17 mouse cellular contexts compared by ENCODE assay signal in genomic region chr19:24615762-24616310, GRCm38 (mm10). TPM values are rescaled to one million over a fixed set of nuclear protein-coding genes. Genes with fewer than 3 reads are reported as not detected.
DNase-seq lines count a peak whose midpoint lies in the region.
"Had no signal": no experiment of that assay in that cellular context is flagged by ENCODE, and none has a peak within 500 bp of the region (broad histone marks: within the 10 kb centered on the region; RNA-seq: fewer than 3 reads in every experiment).

No protein-coding gene starts in this region.

- peak; percentile 14 to 17 for DNase-seq in heart, adult 18-20 months
- no peak for DNase-seq in heart, postnatal 36 days
- DNase-seq in B cell, adult 2 months = peak; percentile 24 to 30
- DNase-seq in adrenal gland, adult 8-10 months = peak; percentile 32
- DNase-seq in brain, adult 2 months (ENCODE audit: low read depth, low spot score) = peak; percentile 7
- no peak for DNase-seq in cerebellum, adult 11 months
- DNase-seq in layer of hippocampus, postnatal 10 days (ENCODE audit: low spot score in 2 of 2) = no peak
- DNase-seq: cerebellum, adult 18-20 months; cerebellum, postnatal 14 days; gastrocnemius, adult 2 months; kidney, adult 8-10 months; kidney, postnatal 10 days; lung, adult 18-20 months; lung, postnatal 10 days; thymus, adult 2 months had no signal

- intact Hi-C loops in heart, postnatal 36 days (cut with DNase I) = no loop called here

RNA-seq across cellular contexts. Expression of gene Tmem252, which starts 58.0 kb away (rescaled TPM):
- under 1 TPM; 0.12 to 0.28 TPM for total RNA-seq in heart, adult 18-20 months (2021)
- total RNA-seq in heart, postnatal 36 days (2021) = under 1 TPM in 1 of 2 experiments, not detected in 1; 0.08 TPM
- total RNA-seq in adrenal gland, adult 8-10 months (2022) = under 1 TPM; 0.09 to 0.24 (median 0.16) TPM
- under 1 TPM; 0.53 to 0.83 TPM for total RNA-seq in layer of hippocampus, postnatal 10 days (2021)
- total RNA-seq: monocyte, adult 5-6 weeks; neutrophil, adult 5-6 weeks had no signal

Comparison
In these comparisons a context has a peak if more than half of its experiments do, and no peak if none do; other contexts are left out.
1. DNase-seq: peak in heart, adult 18-20 months (2 of 2), B cell, adult 2 months (2 of 2), adrenal gland, adult 8-10 months (single experiment) and brain, adult 2 months (single experiment); none in heart, postnatal 36 days (0 of 2), cerebellum, adult 11 months (single experiment) and layer of hippocampus, postnatal 10 days (0 of 2).